Mouse (Mus musculus): ENCODE results near the gene Adamts13.
A peak's percentile ranks its signal among the peaks of the same experiment; 100 is the strongest.

Gene Adamts13

DNA sequence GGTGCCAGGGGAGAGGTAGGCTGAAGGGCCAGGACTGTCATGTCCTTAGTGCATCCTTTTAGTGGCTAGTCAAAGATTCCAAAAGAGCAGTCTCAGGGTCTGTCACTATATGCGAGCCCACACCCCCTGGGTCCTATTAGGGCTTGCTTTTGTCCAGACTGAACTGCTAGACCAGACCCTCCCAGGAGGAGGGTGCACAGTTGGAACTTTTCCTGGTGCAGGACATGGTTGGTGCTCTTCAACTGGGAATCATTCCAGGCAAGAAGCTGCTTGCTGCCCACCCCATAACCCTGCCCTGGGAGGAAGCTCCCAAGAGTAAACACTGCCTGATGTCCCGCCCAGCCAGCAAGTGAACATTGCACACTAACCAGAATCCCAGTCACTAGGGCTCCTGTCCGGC is at the start of gene Adamts13:
Adamts13 (plus strand) TSS at position 301 of the 400 bp plus-strand sequence.
- DNase-seq (ENCODE audit: low spot score) = no peak

DNA sequence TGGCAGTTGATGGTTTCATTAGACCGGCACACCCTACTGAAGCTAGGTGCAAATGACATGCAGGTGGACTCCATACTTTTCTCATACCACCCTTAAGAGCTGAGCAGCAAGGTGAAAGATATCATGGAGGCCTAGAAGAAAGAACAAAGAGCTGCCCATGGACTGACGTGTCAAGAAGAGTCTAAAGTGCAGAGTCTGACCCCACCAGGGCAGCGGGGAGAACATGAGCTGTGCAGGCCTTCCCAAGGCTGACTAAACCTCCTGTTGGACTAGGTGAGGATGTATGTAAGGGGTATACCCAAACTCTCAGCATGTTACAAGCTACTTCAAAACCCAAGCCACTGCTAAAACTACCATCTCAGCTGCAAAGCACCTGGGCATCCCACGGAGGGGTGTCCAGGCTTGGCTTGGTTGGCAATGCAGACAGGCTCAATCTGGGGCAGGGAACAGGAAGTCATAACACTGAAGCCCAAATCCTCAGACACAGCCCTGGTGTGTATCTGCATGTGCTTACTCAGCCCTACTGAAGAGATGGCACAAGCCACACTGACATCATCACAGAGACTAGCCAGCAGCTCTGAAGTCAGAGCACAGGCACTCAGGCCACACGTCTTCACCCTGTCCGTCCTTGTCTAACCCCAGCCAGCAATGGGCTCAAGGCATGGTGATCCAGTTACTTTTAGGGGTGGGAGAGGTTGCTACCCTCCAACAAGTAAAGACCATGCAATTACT is 45.3 kb upstream of the Adamts13 start:
- DNase-seq (ENCODE audit: low spot score) = no peak

DNA sequence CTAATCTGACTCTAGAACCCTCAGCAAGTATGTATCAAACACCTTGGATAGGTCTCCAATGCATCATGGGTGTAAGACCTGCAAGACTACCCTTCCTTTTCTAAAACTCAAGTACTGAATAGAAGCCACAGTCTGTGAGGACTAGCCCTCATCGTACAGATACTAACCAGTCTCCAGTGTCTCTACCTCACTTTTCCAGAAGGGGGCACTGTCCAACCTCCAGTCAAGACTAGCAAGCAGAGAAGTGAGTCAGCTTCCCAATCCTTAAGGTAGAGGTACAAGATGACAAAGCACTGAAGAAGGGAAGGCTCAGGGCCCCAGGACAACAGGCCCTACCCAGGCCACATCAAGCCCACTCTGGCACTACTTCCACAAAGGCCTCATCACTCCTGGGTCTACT is 42.8 kb upstream of the Adamts13 start:
- no peak for DNase-seq (ENCODE audit: low spot score)

- no peak for DNase-seq (ENCODE audit: low spot score)
Measured at GRCm38 (mm10) chr2:26932473-26933303, 40.5 kb upstream of the Adamts13 start.

- peak; percentile 87 for DNase-seq (ENCODE audit: low spot score)
Measured at GRCm38 (mm10) chr2:26933304-26934055, 39.7 kb upstream of the Adamts13 start, which contains the start of the genes Surf4 and Stkld1. Gene Surf4 (minus strand): TSS chr2:26933928. Gene Stkld1 (plus strand): TSS chr2:26934047.

DNA sequence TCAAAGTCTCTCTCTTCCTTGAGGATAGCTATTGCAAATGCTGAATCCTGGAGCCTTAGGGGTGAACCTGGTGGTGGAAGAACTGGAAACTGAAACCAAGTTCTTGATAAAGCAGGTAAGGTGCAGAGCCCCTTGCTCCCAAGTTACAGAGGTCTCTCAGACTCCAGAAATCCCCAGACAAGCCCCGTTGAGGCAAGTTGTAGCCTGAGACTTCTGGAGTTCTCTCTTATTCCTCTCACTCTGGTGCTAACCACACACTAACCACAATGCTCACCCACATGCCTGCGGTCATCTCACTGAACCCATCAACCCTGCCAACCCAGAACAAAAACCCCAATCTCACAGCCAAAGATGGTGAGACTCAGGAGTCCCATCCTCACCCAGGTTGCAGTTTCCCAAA is 37.9 kb upstream of the Adamts13 start:
- no peak for DNase-seq (ENCODE audit: low spot score)

- no peak for DNase-seq (ENCODE audit: low spot score)
Measured at GRCm38 (mm10) chr2:26936425-26936824, 36.8 kb upstream of the Adamts13 start.

GRCm38 (mm10) chr2:26941539-26941938 is 31.7 kb upstream of the Adamts13 start:
- DNase-seq (ENCODE audit: low spot score) = no peak

DNA sequence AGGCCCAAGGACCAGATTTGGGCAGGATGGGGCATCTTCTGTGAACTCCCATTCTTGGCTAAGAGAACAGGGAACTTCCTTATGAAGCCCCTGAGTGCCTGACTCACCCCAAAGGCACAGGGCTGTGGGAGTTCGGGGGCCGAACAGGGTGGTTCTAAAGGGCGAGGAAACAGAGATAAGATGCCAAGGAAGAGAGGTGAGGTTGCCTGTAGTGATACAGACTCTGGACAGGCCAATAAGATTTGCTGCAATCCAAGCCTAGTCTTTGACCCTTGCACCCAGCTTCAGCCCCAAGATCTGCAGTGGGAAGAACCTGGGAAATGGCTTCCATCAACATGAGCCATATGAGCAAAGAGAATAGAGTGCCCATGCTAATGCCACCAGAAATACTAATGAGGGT is 30.0 kb upstream of the Adamts13 start:
- no peak for DNase-seq (ENCODE audit: low spot score)

DNA sequence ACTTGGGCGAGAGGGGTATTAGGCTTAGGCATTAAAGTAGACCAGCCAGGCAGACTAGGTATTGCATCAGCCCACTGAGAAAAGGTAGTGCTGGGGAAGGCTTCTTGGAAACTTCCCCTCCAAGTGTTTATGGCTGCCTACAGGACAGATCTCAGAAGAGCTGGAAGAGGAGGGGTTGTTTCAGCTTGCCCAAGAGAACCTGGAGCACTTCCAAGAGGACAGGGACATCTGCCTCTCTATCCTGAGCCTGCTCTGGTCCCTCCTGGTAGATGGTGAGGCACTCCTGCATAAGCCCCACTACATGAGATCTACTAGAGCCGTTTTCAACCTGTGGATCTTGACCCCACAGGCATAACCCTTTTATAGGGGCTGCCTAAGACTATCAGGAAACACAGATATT is 22.8 kb upstream of the Adamts13 start:
- no peak for DNase-seq (ENCODE audit: low spot score)

DNA sequence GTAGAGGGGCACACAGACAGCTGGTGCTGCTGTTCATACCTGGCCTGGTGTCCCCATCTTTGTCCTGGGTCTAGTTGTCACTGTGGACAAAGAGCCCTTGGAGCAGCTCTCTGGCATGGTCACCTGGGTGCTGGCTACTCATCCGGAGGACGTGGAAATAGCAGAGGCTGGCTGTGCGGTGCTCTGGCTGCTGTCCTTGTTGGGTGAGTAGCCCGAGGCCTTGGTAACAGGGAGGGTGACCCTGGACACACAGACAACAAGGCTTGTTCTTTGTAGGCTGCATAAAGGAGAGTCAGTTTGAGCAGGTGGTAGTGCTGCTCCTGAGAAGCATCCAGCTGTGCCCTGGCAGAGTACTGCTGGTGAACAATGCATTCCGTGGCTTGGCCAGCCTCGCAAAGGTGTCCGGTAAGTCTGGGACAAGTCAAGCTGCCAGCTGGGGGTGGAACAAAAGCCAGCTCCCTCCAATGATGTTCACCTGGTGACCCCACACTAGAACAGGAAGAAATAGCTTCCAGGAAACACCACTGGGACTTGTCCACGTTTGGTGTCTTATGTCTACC is 21.8 kb upstream of the Adamts13 start:
- no peak for DNase-seq (ENCODE audit: low spot score)

GRCm38 (mm10) chr2:26952193-26952592 is 21.0 kb upstream of the Adamts13 start:
- no peak for DNase-seq (ENCODE audit: low spot score)

- DNase-seq (ENCODE audit: low spot score) = no peak
Measured at GRCm38 (mm10) chr2:26952866-26953265, 20.4 kb upstream of the Adamts13 start.

DNA sequence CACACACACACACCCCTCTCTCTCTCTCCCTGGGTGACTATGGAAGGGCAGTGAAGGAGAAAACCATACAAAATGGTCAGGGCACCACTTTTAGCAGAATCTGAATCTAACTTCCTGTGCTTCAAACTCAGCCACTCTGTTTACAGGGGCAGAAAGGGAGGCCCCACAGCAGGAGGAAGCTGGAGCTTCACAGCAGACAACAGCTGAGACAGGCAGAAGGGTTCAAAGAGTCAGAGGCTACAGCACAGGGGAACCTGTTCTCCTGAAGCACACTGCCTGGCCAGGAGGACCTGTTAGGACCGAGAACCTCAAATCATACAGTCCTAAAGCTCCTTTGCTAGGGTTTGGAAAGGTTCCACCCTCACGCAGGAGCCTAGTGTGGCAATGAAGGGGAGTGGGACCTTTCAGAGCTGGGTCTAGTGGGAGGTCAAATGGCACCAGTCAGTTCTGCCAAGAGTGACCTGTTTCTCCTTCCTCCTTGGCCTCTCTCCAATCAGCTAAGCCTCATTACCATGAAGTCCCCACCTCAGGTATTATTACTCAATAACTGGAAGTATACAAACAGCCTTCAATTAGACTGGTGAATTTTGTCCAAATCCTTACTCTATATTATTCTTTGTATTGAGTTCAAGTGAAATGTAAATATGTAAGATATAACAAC is 18.4 kb upstream of the Adamts13 start:
- DNase-seq (ENCODE audit: low spot score) = no peak

- no peak for DNase-seq (ENCODE audit: low spot score)
Measured at GRCm38 (mm10) chr2:26956811-26957487, 16.3 kb upstream of the Adamts13 start.

GRCm38 (mm10) chr2:26957488-26957859 is 15.7 kb upstream of the Adamts13 start:
- DNase-seq (ENCODE audit: low spot score) = no peak

- DNase-seq (ENCODE audit: low spot score) = no peak
Measured at GRCm38 (mm10) chr2:26960756-26961155, 12.5 kb upstream of the Adamts13 start.

DNA sequence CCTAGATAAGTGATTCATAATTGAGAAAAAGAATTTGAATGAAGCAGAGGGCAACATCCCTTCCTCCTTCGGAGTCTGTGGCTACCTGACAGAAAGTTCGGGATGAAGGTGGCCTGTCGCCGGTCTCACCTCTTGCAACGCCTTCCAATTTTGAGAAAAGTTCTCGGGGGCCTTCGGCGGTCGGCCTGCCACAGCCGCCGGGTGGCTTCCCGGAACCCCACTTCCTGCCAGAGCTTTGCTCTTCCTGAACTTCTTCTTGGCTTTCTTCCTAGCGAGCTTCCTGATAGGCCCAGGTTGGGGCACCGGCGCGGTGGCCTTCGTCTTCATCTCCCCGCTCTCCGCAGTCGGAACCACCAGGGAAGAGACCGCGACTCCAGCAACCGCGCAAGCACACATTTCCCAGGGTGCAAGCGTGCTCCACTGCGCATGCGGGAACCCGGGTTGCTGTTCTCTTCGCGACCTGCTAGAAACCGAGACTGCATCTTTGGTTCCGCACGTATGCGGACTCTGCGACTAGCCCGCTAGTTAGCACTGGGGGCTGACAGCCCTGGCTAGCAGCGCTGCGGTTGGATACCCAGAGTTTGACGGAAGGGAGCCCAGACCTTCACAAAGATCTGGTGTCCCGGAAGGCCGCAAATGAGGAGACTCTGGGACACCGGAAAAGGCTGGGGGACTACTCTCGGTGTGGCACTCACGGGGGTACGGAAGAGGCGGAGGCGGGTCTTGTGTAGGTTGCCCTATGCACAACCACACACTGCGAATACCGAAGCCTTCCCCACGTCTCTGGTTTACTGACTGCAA is 9.1 kb upstream of the Adamts13 start, which contains the start of gene Rexo4:
Rexo4 (minus strand) TSS at position 464 of the 801 bp plus-strand sequence.
- peak; percentile 90 for DNase-seq (ENCODE audit: low spot score)

- DNase-seq (ENCODE audit: low spot score) = no peak
Measured at GRCm38 (mm10) chr2:26964724-26965370, 8.4 kb upstream of the Adamts13 start.

GRCm38 (mm10) chr2:26967262-26967661 is 6.0 kb upstream of the Adamts13 start:
- no peak for DNase-seq (ENCODE audit: low spot score)

All from left cerebral cortex, adult 11 months (tissue).